Mouse (Mus musculus): ENCODE results near the gene Ackr4.

GRCm38 (mm10) chr9:104079379-104079778 is 47.4 kb downstream of the Ackr4 start:
- peak; percentile 75 for TF ChIP-seq CTCF (IDR thresholded peaks at IDR 0.05; ENCODE audit: low read depth, low read length)
- no peak for TF ChIP-seq POLR2A (IDR thresholded peaks at IDR 0.05; ENCODE audit: insufficient read depth, low read length)
